Mouse (Mus musculus) ES-Bruce4 (cell line): Measurements from ENCODE around the gene Tnip1. TPM values are rescaled to one million over a fixed set of nuclear protein-coding genes. Genes with fewer than 3 reads are reported as not detected.
A peak's percentile ranks its signal among the peaks of the same experiment; 100 is the strongest.

Experiments
- H3K27ac ChIP-seq: 2 replicates; pipeline ENCODE4 v1.5.1; 2012; ENCODE audit warnings: low read length, inconsistent platforms; ENCODE audit not compliant: insufficient read depth
- H3K27me3 ChIP-seq: 2 replicates; pipeline ENCODE4 v1.6.1; 2012; ENCODE audit warnings: mild to moderate bottlenecking, low read length, inconsistent platforms; ENCODE audit not compliant: control insufficient read depth, poor library complexity, insufficient read depth, severe bottlenecking
- H3K36me3 ChIP-seq: 2 replicates; pipeline ENCODE4 v1.6.1; 2012; ENCODE audit warnings: inconsistent platforms, mild to moderate bottlenecking, low read length, moderate library complexity; ENCODE audit not compliant: control insufficient read depth, poor library complexity, insufficient read depth, severe bottlenecking
- H3K4me1 ChIP-seq: one replicate; pipeline ENCODE4 v1.8.1; 2011; ENCODE audit warnings: low read length; ENCODE audit not compliant: control insufficient read depth, insufficient read depth
- H3K4me3 ChIP-seq: 2 replicates; pipeline ENCODE4 v1.5.1; 2011; ENCODE audit warnings: low read depth, mild to moderate bottlenecking, low read length
- H3K9ac ChIP-seq: 2 replicates; pipeline ENCODE4 v1.6.1; 2012; ENCODE audit warnings: low read depth, mild to moderate bottlenecking, inconsistent platforms; ENCODE audit not compliant: poor library complexity, severe bottlenecking
- H3K9me3 ChIP-seq: replicated peaks from 2 replicates; pipeline ENCODE4 v1.6.1; 2012; ENCODE audit warnings: mild to moderate bottlenecking, low read length, inconsistent platforms; ENCODE audit not compliant: control insufficient read depth, poor library complexity, insufficient read depth, severe bottlenecking
- CTCF ChIP-seq: IDR thresholded peaks from one replicate; pipeline ENCODE4 v1.8.1; 2011; ENCODE audit warnings: low read depth, low read length
- EP300 ChIP-seq: IDR thresholded peaks from 2 replicates; pipeline ENCODE4 v1.6.1; 2011; ENCODE audit warnings: low read depth, low read length; ENCODE audit not compliant: insufficient read depth
- POLR2A ChIP-seq: IDR thresholded peaks from one replicate; pipeline ENCODE4 v1.8.1; 2011; ENCODE audit warnings: low read length; ENCODE audit not compliant: insufficient read depth
- polyA plus RNA-seq: library from polyadenylated mRNA; stranded (reverse); fragments of >200 nt; gene quantifications from 2 replicates; pipeline ENCODE4 v1.2.4, GENCODE M21; 2011; ENCODE audit warnings: low read depth; ENCODE audit not compliant: missing spikeins, insufficient read depth, insufficient read length

The Tnip1 gene
- polyA plus RNA-seq, 1 experiment = 33.2 TPM

DNA sequence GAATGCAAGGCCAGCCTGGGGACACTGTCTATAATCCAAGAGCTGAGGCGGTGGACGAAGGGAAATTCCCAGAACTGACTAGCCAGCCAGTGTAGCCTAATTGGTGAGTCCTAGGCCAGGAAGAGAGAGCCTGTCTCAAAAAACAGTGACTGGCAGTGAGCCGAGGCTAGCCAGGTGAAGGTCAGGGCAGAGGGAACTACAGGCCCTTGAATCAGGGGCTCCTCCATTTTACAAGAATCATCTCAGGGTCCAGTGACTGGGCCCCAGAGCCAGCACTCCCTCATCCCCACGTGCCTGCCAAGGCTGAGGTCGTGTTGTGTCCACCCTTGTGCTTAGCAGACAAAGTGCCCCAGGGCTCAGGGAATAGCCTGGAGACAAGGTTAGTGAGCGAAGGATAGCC is 12.0 kb downstream of the Tnip1 start:
- no peak for TF ChIP-seq POLR2A
- TF ChIP-seq CTCF = no peak
- no peak for TF ChIP-seq EP300
- Histone ChIP-seq H3K36me3 (peaks cover 4% of the 10 kb centered on the region; the same call in 1 of the 2 replicates), H3K9ac (no peak overlapping the region), H3K27ac (no peak overlapping the region), H3K27me3 (no peaks in the 10 kb centered on the region), H3K4me1 (no peaks in the 10 kb centered on the region), H3K9me3 (no peaks in the 10 kb centered on the region), H3K4me3 (no peak overlapping the region)

DNA sequence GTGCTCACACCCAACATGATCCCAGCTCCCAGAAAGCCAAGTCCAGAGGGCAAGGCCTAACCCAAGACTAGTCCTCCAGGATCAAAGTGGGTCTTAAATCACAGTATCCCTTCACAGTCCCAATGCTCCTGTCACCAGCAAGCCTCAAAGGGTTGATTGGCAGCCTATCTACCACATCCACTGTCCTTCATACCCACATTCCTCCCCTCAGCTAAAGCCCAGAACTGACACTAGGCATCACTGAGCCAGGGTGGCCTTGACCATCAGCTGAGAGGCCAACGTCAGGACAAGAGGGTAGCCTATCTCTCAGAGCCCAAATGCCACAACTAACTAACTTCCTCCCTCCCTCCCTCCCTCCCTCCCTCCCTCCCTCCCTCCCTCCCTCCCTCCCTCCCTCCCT is 13.0 kb downstream of the Tnip1 start:
- H3K27ac ChIP-seq = no peak overlapping the region
- no peaks in the 10 kb centered on the region for H3K27me3 ChIP-seq
- H3K9me3 ChIP-seq = no peaks in the 10 kb centered on the region
- peaks cover 3% of the 10 kb centered on the region for H3K4me1 ChIP-seq
- TF ChIP-seq EP300 (no peak), POLR2A (no peak), CTCF (no peak)
- no peak overlapping the region for H3K9ac ChIP-seq
- H3K36me3 ChIP-seq = peaks cover 4% of the 10 kb centered on the region; the same call in 1 of the 2 replicates
- no peak overlapping the region for H3K4me3 ChIP-seq

DNA sequence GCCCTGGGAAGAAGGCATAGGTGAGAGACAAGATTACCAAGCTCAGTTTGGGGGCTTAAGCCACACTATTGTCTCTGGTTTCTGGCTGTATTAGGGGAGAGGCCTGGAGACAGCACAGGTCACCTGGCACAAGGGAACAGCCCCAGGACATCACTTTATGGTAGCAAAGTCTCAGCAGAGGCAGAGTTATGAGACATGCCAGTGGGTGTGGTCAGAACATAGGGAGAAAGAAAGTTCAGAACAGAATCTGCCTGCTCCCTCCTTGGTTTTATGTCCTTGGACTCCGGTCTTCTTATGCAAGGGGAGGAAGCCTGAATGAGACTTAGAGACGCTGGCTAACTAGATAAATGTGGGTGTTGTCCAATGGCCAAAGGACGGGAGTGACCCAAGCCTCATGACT is 18.0 kb downstream of the Tnip1 start:
- H3K27ac ChIP-seq = peak overlapping the region; percentile 48; the same call in 1 of the 2 replicates
- TF ChIP-seq POLR2A (no peak), CTCF (no peak), EP300 (no peak)

DNA sequence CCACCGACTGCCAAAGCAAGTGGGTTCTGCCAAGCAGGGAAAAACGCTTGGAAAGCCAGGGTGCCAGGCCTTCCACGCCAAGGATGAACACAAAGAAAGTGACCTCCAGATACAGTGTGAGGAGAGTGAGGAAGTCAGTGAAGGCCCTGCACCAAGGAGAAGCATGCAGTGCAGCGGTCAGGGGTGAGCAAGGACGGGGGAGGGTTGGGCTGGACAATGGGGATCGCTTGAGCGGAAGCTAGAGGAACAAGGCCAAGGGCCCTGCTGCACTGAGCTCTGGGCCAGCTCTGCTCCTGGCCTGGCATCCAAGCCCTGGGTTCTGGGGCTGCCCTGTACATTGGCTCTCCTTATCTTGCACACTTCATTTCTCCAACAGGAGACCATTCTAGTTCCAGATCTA is 22.7 kb downstream of the Tnip1 start:
- H3K27ac ChIP-seq = no peak overlapping the region
- no peak overlapping the region for H3K4me3 ChIP-seq
- peaks cover 17% of the 10 kb centered on the region for H3K4me1 ChIP-seq
- no peaks in the 10 kb centered on the region for H3K27me3 ChIP-seq
- peaks cover 14% of the 10 kb centered on the region for H3K36me3 ChIP-seq
- H3K9me3 ChIP-seq = no peaks in the 10 kb centered on the region
- H3K9ac ChIP-seq = no peak overlapping the region
- TF ChIP-seq EP300 (no peak), POLR2A (no peak), CTCF (no peak)

More for the DNA sequence above, 18.0 kb downstream of the Tnip1 start:
- no peak overlapping the region for H3K9ac ChIP-seq
- peaks cover 4% of the 10 kb centered on the region; the same call in 1 of the 2 replicates for H3K36me3 ChIP-seq
- H3K9me3 ChIP-seq = no peaks in the 10 kb centered on the region
- no peaks in the 10 kb centered on the region for H3K27me3 ChIP-seq
- no peak overlapping the region for H3K4me3 ChIP-seq
- H3K4me1 ChIP-seq = peaks cover 12% of the 10 kb centered on the region

DNA sequence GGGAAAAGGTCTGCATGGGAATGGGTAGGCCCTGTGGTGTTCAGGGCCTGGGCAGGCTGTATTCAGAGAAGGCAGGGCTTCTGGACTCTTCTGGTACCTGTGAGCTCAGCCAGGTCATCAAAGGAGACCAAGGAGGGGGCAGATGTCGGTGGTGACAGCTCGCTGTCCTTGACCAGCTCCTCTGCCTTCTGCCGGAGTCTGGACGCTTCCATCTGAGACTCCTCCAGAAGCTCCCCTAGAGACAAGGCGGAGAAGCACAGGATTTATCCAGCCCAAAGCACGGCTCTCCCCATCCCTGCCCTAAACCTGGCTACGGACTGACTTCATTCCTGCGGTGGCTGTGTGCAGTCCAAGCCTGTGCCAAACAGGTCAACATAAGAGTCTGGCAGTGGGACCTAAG is 23.2 kb downstream of the Tnip1 start:
- Histone ChIP-seq H3K27ac (no peak overlapping the region), H3K4me1 (peaks cover 15% of the 10 kb centered on the region)

DNA sequence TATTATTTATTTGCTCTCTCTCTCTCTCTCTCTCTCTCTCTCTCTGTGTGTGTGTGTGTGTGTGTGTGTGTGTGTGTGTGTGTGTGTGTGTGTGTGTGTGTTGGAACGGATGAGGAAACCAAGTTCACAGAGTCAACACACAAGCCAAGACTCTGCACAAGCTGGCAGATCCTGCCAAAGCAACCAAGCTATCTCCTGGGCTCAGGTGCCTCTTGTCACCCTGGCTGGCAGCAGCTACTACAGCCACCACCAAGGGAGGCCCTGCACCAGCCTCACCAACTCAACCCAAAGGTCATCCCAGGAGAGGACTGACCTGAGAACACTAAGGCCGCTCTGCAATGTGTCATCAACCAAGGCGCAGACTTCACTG is 26.0 kb downstream of the Tnip1 start:
- Histone ChIP-seq H3K4me1 (peaks cover 6% of the 10 kb centered on the region), H3K36me3 (peaks cover 28% of the 10 kb centered on the region), H3K9me3 (no peaks in the 10 kb centered on the region), H3K27ac (peak overlapping the region; percentile 20; the same call in 1 of the 2 replicates), H3K27me3 (no peaks in the 10 kb centered on the region), H3K9ac (no peak overlapping the region), H3K4me3 (no peak overlapping the region)
- TF ChIP-seq EP300 = no peak
- no peak for TF ChIP-seq CTCF
- no peak for TF ChIP-seq POLR2A

More for the DNA sequence above, 23.2 kb downstream of the Tnip1 start:
- Histone ChIP-seq H3K9ac (no peak overlapping the region), H3K9me3 (no peaks in the 10 kb centered on the region), H3K36me3 (peaks cover 14% of the 10 kb centered on the region), H3K27me3 (no peaks in the 10 kb centered on the region), H3K4me3 (no peak overlapping the region)
- TF ChIP-seq CTCF (no peak), EP300 (no peak), POLR2A (no peak)
